Mouse (Mus musculus) cerebral cortex, adult 2 months (tissue): ENCODE data around the gene Crmp1.

Experiments
- WGBS: fragments of 180-500 bp; shearing (Covaris S2); methylation state at CpG from one replicate; pipeline ENCODE4 v1.1.7; 2018; 5-methylcytosine and 5-hydroxymethylcytosine counted together

Crmp1 gene

GRCm38 (mm10) chr5:37240550-37240949, 1.2 kb upstream of the Crmp1 start:
- 31% methylated on average over 5 of the region's 5 CpGs for whole genome bisulfite sequencing

- 5% methylated on average over 9 of the region's 9 CpGs for WGBS
These were observed 516 bp upstream of the Crmp1 start for GRCm38 (mm10) chr5:37241224-37241623.

GRCm38 (mm10) chr5:37242360-37243168, 824 bp downstream of the Crmp1 start:
- 7% methylated on average over 44 of the region's 44 CpGs for WGBS

- 2% methylated on average over 19 of the region's 19 CpGs for WGBS
These were observed 1.6 kb downstream of the Crmp1 start for GRCm38 (mm10) chr5:37243169-37243886.

- WGBS, result 4% methylated on average over 13 of the region's 13 CpGs
These were observed 2.4 kb downstream of the Crmp1 start for GRCm38 (mm10) chr5:37244161-37244560.

- 14% methylated on average over 9 of the region's 9 CpGs for WGBS
These were observed 3.0 kb downstream of the Crmp1 start for GRCm38 (mm10) chr5:37244666-37245242.

- under 1% methylated on average over 36 of the region's 42 CpGs for WGBS
These were observed 3.9 kb downstream of the Crmp1 start for GRCm38 (mm10) chr5:37245651-37246050.

- 2% methylated on average over 37 of the region's 37 CpGs for WGBS
These were observed 4.6 kb downstream of the Crmp1 start for GRCm38 (mm10) chr5:37246138-37246910.

- whole genome bisulfite sequencing, result 43% methylated on average over 4 of the region's 4 CpGs
These were observed 5.7 kb downstream of the Crmp1 start for GRCm38 (mm10) chr5:37247456-37247855.

- 53% methylated on average over 3 of the region's 3 CpGs for WGBS
These were observed 7.1 kb downstream of the Crmp1 start for GRCm38 (mm10) chr5:37248870-37249269.

- 31% methylated on average over 3 of the region's 3 CpGs for WGBS
These were observed 9.9 kb downstream of the Crmp1 start for GRCm38 (mm10) chr5:37251596-37251995.

GRCm38 (mm10) chr5:37252101-37252804, 10.5 kb downstream of the Crmp1 start:
- WGBS, result 51% methylated on average over 9 of the region's 9 CpGs

- WGBS, result 46% methylated on average over 4 of the region's 4 CpGs
These were observed 12.8 kb downstream of the Crmp1 start for GRCm38 (mm10) chr5:37254523-37254922.

GRCm38 (mm10) chr5:37256823-37257222, 15.1 kb downstream of the Crmp1 start:
- 40% methylated on average over 7 of the region's 7 CpGs for WGBS

GRCm38 (mm10) chr5:37257243-37257642, 15.5 kb downstream of the Crmp1 start:
- 31% methylated on average over 5 of the region's 5 CpGs for WGBS

GRCm38 (mm10) chr5:37261734-37262133, 20.0 kb downstream of the Crmp1 start:
- 34% methylated on average over 5 of the region's 5 CpGs for WGBS

- 58% methylated on average over 6 of the region's 6 CpGs for WGBS
These were observed 22.1 kb downstream of the Crmp1 start for GRCm38 (mm10) chr5:37263816-37264215.

GRCm38 (mm10) chr5:37281021-37281420, 39.3 kb downstream of the Crmp1 start:
- 46% methylated on average over 11 of the region's 11 CpGs for WGBS

- WGBS, result 36% methylated on average over 3 of the region's 3 CpGs
These were observed 46.6 kb downstream of the Crmp1 start for GRCm38 (mm10) chr5:37288374-37288773.

GRCm38 (mm10) chr5:37289236-37289635, 47.5 kb downstream of the Crmp1 start:
- 19% methylated on average over 3 of the region's 3 CpGs for WGBS

- WGBS, result 56% methylated on average over 9 of the region's 9 CpGs
These were observed 49.2 kb downstream of the Crmp1 start for GRCm38 (mm10) chr5:37290983-37291382.
